Mouse (Mus musculus) liver, postnatal 0 days (tissue): ENCODE results near the gene Il18. TPM values are rescaled to one million over a fixed set of nuclear protein-coding genes. Genes with fewer than 3 reads are reported as not detected.

Experiments
- ATAC-seq: fragments of 200-750 bp; cut with Nextera tagmentation; 2 replicates; pipeline ENCODE4 v1.8.0; 2017; ENCODE audit warnings: mild to moderate bottlenecking, moderate library complexity
- DNase-seq: peaks from one replicate; pipeline ENCODE4 v3.0.0-alpha.2; 2016
- H3K27ac ChIP-seq: fragments of 300-500 bp; sonication (generic); 2 replicates; pipeline ENCODE4 v1.5.1; 2014; ENCODE audit warnings: antibody characterized with exemption, moderate library complexity, mild to moderate bottlenecking, low read depth
- H3K27me3 ChIP-seq: fragments of 300-500 bp; sonication (generic); 2 replicates; pipeline ENCODE4 v1.6.1; 2014; ENCODE audit warnings: low read length, control low read depth, mixed read lengths; ENCODE audit not compliant: insufficient read depth
- H3K36me3 ChIP-seq: fragments of 300-500 bp; sonication (generic); replicated peaks from 2 replicates; pipeline ENCODE4 v1.6.1; 2014; ENCODE audit warnings: mild to moderate bottlenecking, control low read depth, low read length, moderate library complexity, mixed read lengths; ENCODE audit not compliant: insufficient read depth
- H3K4me1 ChIP-seq: fragments of 300-500 bp; sonication (generic); 2 replicates; pipeline ENCODE4 v1.6.1; 2014; ENCODE audit warnings: antibody characterized with exemption, mild to moderate bottlenecking, control low read depth; ENCODE audit not compliant: insufficient read depth
- H3K4me2 ChIP-seq: fragments of 300-500 bp; sonication (generic); 2 replicates; pipeline ENCODE4 v1.6.1; 2014; ENCODE audit warnings: low read depth, mild to moderate bottlenecking, low read length, moderate library complexity, mixed read lengths
- H3K4me3 ChIP-seq: fragments of 300-500 bp; sonication (generic); 2 replicates; pipeline ENCODE4 v1.5.1; 2014; ENCODE audit warnings: low read depth, low read length
- H3K9ac ChIP-seq: fragments of 300-500 bp; sonication (generic); replicated peaks from 2 replicates; pipeline ENCODE4 v1.6.1; 2014; ENCODE audit warnings: mild to moderate bottlenecking, moderate library complexity
- H3K9me3 ChIP-seq: fragments of 300-500 bp; sonication (generic); 2 replicates; pipeline ENCODE4 v1.6.1; 2016; ENCODE audit warnings: mild to moderate bottlenecking, control low read depth, low read length, mixed read lengths
- CTCF ChIP-seq: sonication (generic); IDR thresholded peaks from 2 replicates; pipeline ENCODE4 v1.5.1; 2016; ENCODE audit warnings: antibody characterized with exemption, low read depth
- EP300 ChIP-seq: IDR thresholded peaks from 2 replicates; pipeline ENCODE4 v1.6.1; 2016; ENCODE audit warnings: antibody characterized with exemption, low read depth, mild to moderate bottlenecking
- WGBS: fragments of 180-500 bp; shearing (Covaris S2); extraction: QIAGEN DNeasy Blood & Tissue Kit; methylation state at CpG from one replicate; pipeline ENCODE4 v1.1.7; 2014; ENCODE audit not compliant: insufficient replicate concordance; 5-methylcytosine and 5-hydroxymethylcytosine counted together
- polyA plus RNA-seq: library from polyadenylated mRNA; unstranded; fragments of >200 nt; fragmentation: Nextera tagmentation; extraction: Ambion mirVana; gene quantifications from 2 replicates; pipeline ENCODE4 v1.2.1, GENCODE M21; 2015

Gene Il18
- polyA plus RNA-seq, 1 experiment from 2014 or later: 19.1 TPM

DNA sequence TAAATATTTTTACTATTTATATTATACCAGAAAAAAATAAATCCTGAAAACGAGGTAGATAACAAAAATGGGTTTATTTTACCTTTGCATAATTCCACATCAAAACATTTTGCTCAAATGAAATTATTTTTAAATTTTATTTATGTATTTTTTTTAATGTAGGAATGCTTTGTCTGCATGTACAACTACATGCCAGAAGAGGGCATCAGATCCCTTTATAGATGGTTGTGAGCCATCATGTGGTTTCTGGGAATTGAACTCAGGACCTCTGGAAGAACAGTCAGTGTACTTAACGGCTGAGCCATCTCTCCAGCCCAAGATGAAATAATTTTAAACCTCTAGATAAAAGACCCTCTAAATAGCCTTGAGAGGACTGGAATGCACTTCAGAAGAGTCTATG is 33.1 kb upstream of the Il18 start:
- no peaks in the 10 kb centered on the region for H3K4me1 ChIP-seq
- no peak overlapping the region for H3K9ac ChIP-seq
- ATAC-seq (no peak), DNase-seq (no peak)
- H3K27me3 ChIP-seq: no peaks in the 10 kb centered on the region
- H3K27ac ChIP-seq: no peak overlapping the region
- 35% methylated on average over 2 of the region's 2 CpGs for WGBS
- peaks cover 24% of the 10 kb centered on the region for H3K36me3 ChIP-seq
- no peaks in the 10 kb centered on the region for H3K9me3 ChIP-seq
- H3K4me2 ChIP-seq: no peak overlapping the region
- TF ChIP-seq EP300 (no peak), CTCF (peak; percentile 44)
- H3K4me3 ChIP-seq: no peak overlapping the region

- Histone ChIP-seq H3K9me3 (no peaks in the 10 kb centered on the region), H3K9ac (no peak overlapping the region), H3K4me1 (peaks cover 2% of the 10 kb centered on the region; the same call in 1 of the 2 replicates), H3K27me3 (no peaks in the 10 kb centered on the region), H3K4me3 (no peak overlapping the region), H3K27ac (no peak overlapping the region), H3K4me2 (no peak overlapping the region), H3K36me3 (peaks cover 24% of the 10 kb centered on the region)
- TF ChIP-seq EP300: no peak
- TF ChIP-seq CTCF: no peak
- WGBS: 65% methylated on average over 5 of the region's 5 CpGs
- DNase-seq: no peak
- no peak for ATAC-seq
Measured at GRCm38 (mm10) chr9:50522574-50522973, 32.1 kb upstream of the Il18 start.

DNA sequence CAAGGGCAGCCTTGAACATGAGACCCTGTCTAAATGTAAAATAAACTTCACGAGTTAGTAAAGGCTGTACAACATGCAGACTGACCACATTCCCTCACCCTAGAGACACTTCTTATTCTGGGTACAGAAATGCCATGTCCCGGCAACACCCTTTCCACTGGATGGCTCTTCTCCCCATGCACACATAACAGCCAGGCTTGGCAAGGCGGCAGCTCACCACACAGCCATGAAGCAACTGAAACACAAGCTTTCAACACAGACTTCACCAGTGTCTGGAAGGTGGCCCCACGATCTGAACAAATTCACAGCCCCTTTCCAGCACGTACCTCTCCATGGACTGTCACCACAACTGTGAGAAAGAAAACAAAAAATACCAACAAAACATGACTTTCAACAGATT is 29.7 kb upstream of the Il18 start:
- no peak overlapping the region for H3K4me3 ChIP-seq
- H3K36me3 ChIP-seq: peaks cover 24% of the 10 kb centered on the region
- no peak overlapping the region for H3K9ac ChIP-seq
- DNase-seq (no peak), ATAC-seq (no peak)
- no peak for TF ChIP-seq EP300
- H3K4me2 ChIP-seq: no peak overlapping the region
- H3K27me3 ChIP-seq: no peaks in the 10 kb centered on the region
- H3K4me1 ChIP-seq: peaks cover 7% of the 10 kb centered on the region; the same call in 1 of the 2 replicates
- WGBS: 67% methylated on average over 5 of the region's 5 CpGs
- H3K9me3 ChIP-seq: no peaks in the 10 kb centered on the region
- peak overlapping the region; percentile 18; the same call in 1 of the 2 replicates for H3K27ac ChIP-seq

GRCm38 (mm10) chr9:50525585-50525984 is 29.0 kb upstream of the Il18 start:
- TF ChIP-seq CTCF (no peak), EP300 (no peak)
- H3K4me3 ChIP-seq: no peak overlapping the region
- ATAC-seq (no peak), DNase-seq (no peak)
- no peak overlapping the region for H3K9ac ChIP-seq
- H3K4me1 ChIP-seq: peaks cover 7% of the 10 kb centered on the region; the same call in 1 of the 2 replicates
- 67% methylated on average over 5 of the region's 5 CpGs for WGBS
- no peak overlapping the region for H3K4me2 ChIP-seq
- peak overlapping the region; percentile 18; the same call in 1 of the 2 replicates for H3K27ac ChIP-seq
- peaks cover 24% of the 10 kb centered on the region for H3K36me3 ChIP-seq
- no peaks in the 10 kb centered on the region for H3K9me3 ChIP-seq
- no peaks in the 10 kb centered on the region for H3K27me3 ChIP-seq

- Histone ChIP-seq H3K9me3 (no peaks in the 10 kb centered on the region), H3K36me3 (peaks cover 11% of the 10 kb centered on the region; the same call in 1 of the 2 replicates), H3K4me3 (peak overlapping the region; percentile 70), H3K27ac (peak overlapping the region; percentile 76; the same call in 1 of the 2 replicates), H3K27me3 (no peaks in the 10 kb centered on the region), H3K4me1 (peaks cover 7% of the 10 kb centered on the region; the same call in 1 of the 2 replicates), H3K4me2 (peak overlapping the region; percentile 90), H3K9ac (peak overlapping the region; percentile 71)
- no peak for TF ChIP-seq CTCF
- no peak for TF ChIP-seq EP300
- ATAC-seq: peak; percentile 20
- 27% methylated on average over 7 of the region's 7 CpGs for WGBS
- no peak for DNase-seq
Measured at GRCm38 (mm10) chr9:50527860-50528259, 26.8 kb upstream of the Il18 start.

DNA sequence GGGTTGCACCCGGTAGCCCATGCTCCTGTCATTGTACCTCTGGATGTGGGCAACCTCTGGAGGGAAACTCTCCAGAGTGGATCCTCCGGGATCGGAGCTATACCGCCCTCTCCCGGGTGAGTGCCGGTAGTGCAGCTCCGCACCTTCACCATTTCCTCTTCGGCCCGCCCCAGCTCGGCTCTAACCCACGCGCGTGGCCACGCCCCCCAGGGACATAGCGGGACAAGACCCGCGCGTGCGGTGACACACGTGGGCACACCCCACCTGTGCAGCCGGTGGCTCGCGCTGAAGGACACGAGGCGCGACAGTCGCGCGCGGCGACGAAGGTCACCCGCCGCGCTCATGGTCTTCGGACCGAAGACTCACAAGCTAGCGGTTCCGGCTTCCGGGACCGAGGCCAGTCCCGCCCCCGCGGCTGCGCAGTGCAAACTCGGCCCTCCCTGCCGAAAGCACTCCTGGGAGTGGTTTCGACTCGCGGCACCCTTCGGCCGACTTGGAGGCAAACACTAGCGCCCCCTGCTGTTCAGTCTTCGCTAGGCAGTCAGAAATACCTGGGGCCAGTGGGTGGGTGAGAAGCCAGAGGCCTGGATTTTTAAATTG is 26.2 kb upstream of the Il18 start, which contains the start of gene Pts:
TSS of gene Pts (minus strand) at position 432 of the 600 bp plus-strand sequence.
- Histone ChIP-seq H3K4me3 (peak within 1 kb of the TSS; percentile 70), H3K9ac (peak within 1 kb of the TSS; percentile 71), H3K4me2 (peak within 1 kb of the TSS; percentile 90), H3K4me1 (peaks cover 11% of the 10 kb centered on the region; the same call in 1 of the 2 replicates), H3K36me3 (peaks cover 11% of the 10 kb centered on the region; the same call in 1 of the 2 replicates), H3K27me3 (no peaks in the 10 kb centered on the region), H3K27ac (peak within 1 kb of the TSS; percentile 76), H3K9me3 (no peaks in the 10 kb centered on the region)
- 1% methylated on average over 54 of the region's 54 CpGs for WGBS
- DNase-seq (peak; percentile 99), ATAC-seq (peak; percentile 99)
- TF ChIP-seq CTCF: peak; percentile 94
- no peak for TF ChIP-seq EP300
